Mouse (Mus musculus) hindbrain, embryonic 15.5 days (tissue): ENCODE measurements around the gene Ccnk. TPM values are rescaled to one million over a fixed set of nuclear protein-coding genes. Genes with fewer than 3 reads are reported as not detected.

Experiments
- ATAC-seq: fragments of 200-750 bp; cut with Nextera tagmentation; 2 replicates; pipeline ENCODE4 v1.8.0; 2017; ENCODE audit warnings: low read depth, moderate number of reproducible peaks, moderate TSS enrichment; ENCODE audit not compliant: low FRiP score
- H3K27ac ChIP-seq: fragments of 300-500 bp; sonication (generic); replicated peaks from 2 replicates; pipeline ENCODE4 v1.5.1; 2015; ENCODE audit warnings: mild to moderate bottlenecking, inconsistent platforms
- H3K27me3 ChIP-seq: fragments of 300-500 bp; sonication (generic); 2 replicates; pipeline ENCODE4 v1.6.1; 2015; ENCODE audit warnings: control low read depth, inconsistent platforms
- H3K36me3 ChIP-seq: fragments of 300-500 bp; sonication (generic); 2 replicates; pipeline ENCODE4 v1.6.1; 2015; ENCODE audit warnings: control low read depth, inconsistent platforms
- H3K4me1 ChIP-seq: fragments of 300-500 bp; sonication (generic); replicated peaks from 2 replicates; pipeline ENCODE4 v1.6.1; 2015; ENCODE audit warnings: control low read depth, inconsistent platforms
- H3K4me2 ChIP-seq: fragments of 300-500 bp; sonication (generic); 2 replicates; pipeline ENCODE4 v1.6.1; 2015; ENCODE audit warnings: moderate library complexity, mild to moderate bottlenecking, inconsistent platforms
- H3K4me3 ChIP-seq: fragments of 300-500 bp; sonication (generic); 2 replicates; pipeline ENCODE4 v1.5.1; 2015; ENCODE audit warnings: mild to moderate bottlenecking, inconsistent platforms
- H3K9ac ChIP-seq: fragments of 300-500 bp; sonication (generic); 2 replicates; pipeline ENCODE4 v1.6.1; 2015; ENCODE audit warnings: inconsistent platforms
- H3K9me3 ChIP-seq: fragments of 300-500 bp; sonication (generic); 2 replicates; pipeline ENCODE4 v1.6.1; 2016; ENCODE audit warnings: control low read depth, inconsistent platforms
- WGBS: fragments of 180-500 bp; shearing (Covaris S2); methylation state at CpG from one replicate; pipeline ENCODE4 v1.1.7; 2015; 5-methylcytosine and 5-hydroxymethylcytosine counted together
- polyA plus RNA-seq: library from polyadenylated mRNA; unstranded; fragments of >200 nt; fragmentation: Nextera tagmentation; extraction: Ambion mirVana; gene quantifications from 2 replicates; pipeline ENCODE4 v1.2.1, GENCODE M21; 2015

Ccnk gene
- polyA plus RNA-seq, 1 experiment from 2014 or later, result 2.8 TPM

- Histone ChIP-seq H3K36me3 (no peaks in the 10 kb centered on the region), H3K9me3 (no peaks in the 10 kb centered on the region), H3K27me3 (no peaks in the 10 kb centered on the region), H3K4me2 (no peak overlapping the region), H3K4me3 (no peak overlapping the region), H3K4me1 (peaks cover 4% of the 10 kb centered on the region; the same call in 1 of the 2 replicates), H3K27ac (no peak overlapping the region), H3K9ac (no peak overlapping the region)
- WGBS, result 85% methylated on average over 3 of the region's 3 CpGs
- no peak for ATAC-seq
Observed at GRCm38 (mm10) chr12:108168909-108169308, 10.5 kb upstream of the Ccnk start.

DNA sequence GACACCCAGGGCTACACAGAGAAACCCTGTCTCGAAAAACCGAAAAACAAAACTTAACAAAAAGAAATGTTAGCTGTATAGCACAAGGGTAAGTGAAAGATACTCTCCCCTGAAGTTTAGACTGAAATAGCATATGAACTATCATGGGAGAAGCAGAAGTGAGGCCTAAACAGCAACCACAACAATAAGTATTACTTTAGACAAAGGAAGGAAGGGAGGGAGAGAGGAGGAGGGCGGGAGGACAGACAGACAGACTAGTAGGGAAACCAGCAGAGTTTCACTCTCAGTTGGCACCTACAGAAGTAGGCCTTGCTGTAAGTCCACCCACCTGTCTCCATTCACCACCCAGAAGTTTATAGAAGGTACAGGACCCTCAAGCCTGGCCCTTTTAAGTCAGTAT lies 8.9 kb upstream of the Ccnk start:
- no peaks in the 10 kb centered on the region for H3K36me3 ChIP-seq
- no peak overlapping the region for H3K4me2 ChIP-seq
- no peak overlapping the region for H3K27ac ChIP-seq
- H3K27me3 ChIP-seq, result no peaks in the 10 kb centered on the region
- no peaks in the 10 kb centered on the region for H3K9me3 ChIP-seq
- H3K9ac ChIP-seq, result no peak overlapping the region
- ATAC-seq, result no peak
- WGBS, result 94% methylated on average over 3 of the region's 3 CpGs
- H3K4me3 ChIP-seq, result no peak overlapping the region
- H3K4me1 ChIP-seq, result peaks cover 4% of the 10 kb centered on the region; the same call in 1 of the 2 replicates

- peaks cover 6% of the 10 kb centered on the region for H3K4me1 ChIP-seq
- ATAC-seq, result no peak
- no peaks in the 10 kb centered on the region for H3K36me3 ChIP-seq
- no peak overlapping the region for H3K27ac ChIP-seq
- no peak overlapping the region for H3K9ac ChIP-seq
- no peak overlapping the region for H3K4me3 ChIP-seq
- no peak overlapping the region for H3K4me2 ChIP-seq
- no peaks in the 10 kb centered on the region for H3K9me3 ChIP-seq
- no peaks in the 10 kb centered on the region for H3K27me3 ChIP-seq
Observed at GRCm38 (mm10) chr12:108171336-108171735, 8.0 kb upstream of the Ccnk start.

DNA sequence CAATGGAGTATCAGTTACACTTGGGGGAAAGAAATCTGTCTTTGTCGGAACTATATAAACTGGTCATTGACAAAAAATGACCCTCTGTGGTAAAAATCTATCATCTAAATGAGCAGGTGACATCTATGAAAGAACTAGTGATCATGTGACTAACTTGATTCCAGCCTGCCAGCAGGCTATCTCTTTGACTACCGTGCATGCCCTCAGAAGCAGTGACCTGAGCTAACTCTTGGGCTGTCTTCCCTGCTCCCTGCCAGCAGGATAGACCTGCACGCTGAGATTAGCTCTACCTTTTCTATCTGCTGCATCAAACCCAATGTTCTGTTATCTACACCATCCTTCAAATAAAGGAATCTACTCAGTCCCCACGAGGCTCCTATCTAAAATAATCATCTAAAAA lies 6.7 kb upstream of the Ccnk start:
- WGBS, result 45% methylated on average over 4 of the region's 4 CpGs
- ATAC-seq, result no peak

DNA sequence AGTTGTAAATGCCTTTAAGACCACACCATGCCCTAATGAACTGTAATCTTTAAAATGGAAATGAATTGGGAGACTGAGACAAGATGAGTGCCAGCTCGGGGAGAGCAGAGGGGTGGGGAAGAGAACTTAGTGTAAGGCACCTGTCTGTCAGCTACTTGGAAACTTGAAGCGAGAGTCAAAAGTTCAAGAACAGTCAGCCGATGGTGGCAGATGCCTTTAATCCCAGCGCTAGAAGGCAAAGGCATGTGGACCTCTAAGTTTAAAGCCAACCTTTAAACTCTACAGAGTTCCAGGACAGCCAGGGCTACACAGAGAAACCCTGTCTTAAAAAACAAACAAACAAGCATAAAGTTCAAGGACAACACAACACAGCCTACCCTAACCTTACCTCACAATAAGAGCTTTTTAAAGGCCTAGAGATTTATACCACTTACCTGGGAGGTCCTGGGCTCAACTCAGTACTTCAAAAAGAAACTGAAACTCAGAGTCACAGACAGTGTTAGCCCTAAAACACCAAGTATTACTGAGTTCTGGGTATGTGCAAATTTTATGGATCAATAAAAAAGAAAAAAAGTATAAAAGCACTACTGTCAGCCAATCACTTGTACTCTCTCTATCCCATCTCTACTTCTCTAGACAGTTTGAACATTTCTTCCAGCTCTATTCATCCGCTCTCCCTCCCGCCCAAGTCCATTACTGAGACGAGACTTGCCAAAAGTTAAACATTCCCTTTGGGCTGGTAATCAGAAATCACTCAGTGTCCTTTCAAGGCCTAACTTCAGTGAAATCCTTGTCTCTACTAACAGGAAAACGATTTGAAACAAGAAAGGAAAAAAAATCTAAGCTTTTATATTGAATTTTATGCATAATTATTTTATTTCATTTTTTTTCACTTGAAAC lies 4.5 kb upstream of the Ccnk start:
- Histone ChIP-seq H3K36me3 (no peaks in the 10 kb centered on the region), H3K27ac (no peak overlapping the region), H3K4me1 (peaks cover 20% of the 10 kb centered on the region), H3K4me2 (no peak overlapping the region), H3K9ac (no peak overlapping the region), H3K27me3 (no peaks in the 10 kb centered on the region), H3K9me3 (no peaks in the 10 kb centered on the region), H3K4me3 (no peak overlapping the region)
- WGBS, result 74% methylated on average over 8 of the region's 8 CpGs
- no peak for ATAC-seq

More for the DNA sequence above, 6.7 kb upstream of the Ccnk start:
- Histone ChIP-seq H3K9me3 (no peaks in the 10 kb centered on the region), H3K36me3 (no peaks in the 10 kb centered on the region), H3K27me3 (no peaks in the 10 kb centered on the region), H3K4me1 (peaks cover 19% of the 10 kb centered on the region), H3K9ac (no peak overlapping the region), H3K4me2 (no peak overlapping the region), H3K4me3 (no peak overlapping the region), H3K27ac (no peak overlapping the region)

GRCm38 (mm10) chr12:108176366-108176765 lies 3.0 kb upstream of the Ccnk start:
- Histone ChIP-seq H3K4me3 (no peak overlapping the region), H3K27me3 (no peaks in the 10 kb centered on the region), H3K9ac (no peak overlapping the region), H3K27ac (no peak overlapping the region), H3K4me2 (no peak overlapping the region), H3K4me1 (peaks cover 32% of the 10 kb centered on the region), H3K36me3 (no peaks in the 10 kb centered on the region; the same call in 1 of the 2 replicates), H3K9me3 (no peaks in the 10 kb centered on the region)
- no peak for ATAC-seq
- 77% methylated on average over 3 of the region's 3 CpGs for WGBS

DNA sequence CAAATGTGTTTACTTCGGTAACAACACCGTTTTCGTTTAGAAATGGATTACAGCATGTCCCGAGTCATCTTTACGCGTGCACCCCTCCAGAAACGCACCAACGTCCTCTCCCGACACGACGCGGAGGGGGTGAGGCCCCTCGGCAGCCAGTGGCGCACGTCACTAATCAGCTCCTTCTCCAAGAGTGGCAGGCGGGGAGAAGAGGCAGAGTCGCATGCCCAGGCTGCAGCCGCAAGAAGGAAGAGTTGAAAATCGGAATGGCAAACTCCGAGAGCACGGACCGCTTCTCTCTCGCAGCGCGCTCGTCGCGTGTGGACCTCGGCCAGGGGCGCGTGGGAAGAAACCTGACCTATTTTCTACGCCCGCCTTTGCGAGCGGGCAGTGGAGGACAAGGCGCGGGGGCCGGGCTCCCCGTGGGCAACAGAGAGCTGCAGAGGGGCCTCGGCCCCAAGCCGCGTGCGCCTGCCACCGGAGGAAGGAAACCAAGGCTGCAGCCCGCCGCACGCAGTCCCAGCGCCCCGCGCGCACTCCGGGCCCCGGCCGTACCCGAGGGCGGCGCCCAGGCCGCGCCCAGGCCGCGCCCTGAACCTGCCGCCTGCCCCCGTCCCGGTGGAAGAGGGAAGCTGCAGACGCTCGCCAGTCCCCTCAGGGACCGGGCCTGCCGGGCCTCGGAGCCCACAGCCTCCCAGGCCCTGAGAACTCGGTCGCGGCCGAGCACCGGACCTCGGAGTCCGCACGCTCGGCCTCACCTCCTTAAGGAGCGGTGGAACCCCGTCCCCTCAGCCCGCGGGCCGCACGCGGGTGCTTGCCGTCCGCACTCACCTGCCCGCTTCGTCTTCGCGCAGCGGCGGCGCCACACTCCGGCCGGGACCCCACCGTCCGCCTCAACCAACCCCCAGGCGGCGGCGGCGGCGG lies 791 bp upstream of the Ccnk start:
- Histone ChIP-seq H3K36me3 (peaks cover 8% of the 10 kb centered on the region), H3K4me2 (peak overlapping the region; percentile 84), H3K9ac (peak overlapping the region; percentile 88), H3K4me1 (peaks cover 33% of the 10 kb centered on the region), H3K27ac (peak overlapping the region; percentile 88), H3K9me3 (no peaks in the 10 kb centered on the region), H3K4me3 (peak overlapping the region; percentile 66), H3K27me3 (no peaks in the 10 kb centered on the region)
- under 1% methylated on average over 100 of the region's 103 CpGs for WGBS
- ATAC-seq, result peak; percentile 71

DNA sequence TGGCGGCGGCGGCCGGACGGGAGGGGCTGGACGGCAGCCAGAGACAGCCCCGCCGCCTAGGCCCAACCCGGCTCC lies 296 bp upstream of the Ccnk start, which contains the start of gene Setd3:
TSS of gene Setd3 (minus strand) at position 69 of the 75 bp plus-strand sequence.
- 1% methylated on average over 9 of the region's 9 CpGs for WGBS

GRCm38 (mm10) chr12:108181716-108182115 lies 2.3 kb downstream of the Ccnk start:
- H3K9ac ChIP-seq, result no peak overlapping the region
- no peak overlapping the region for H3K4me2 ChIP-seq
- no peaks in the 10 kb centered on the region for H3K27me3 ChIP-seq
- H3K4me1 ChIP-seq, result peaks cover 26% of the 10 kb centered on the region
- H3K4me3 ChIP-seq, result no peak overlapping the region
- ATAC-seq, result no peak
- WGBS, result 93% methylated on average over 6 of the region's 6 CpGs
- H3K27ac ChIP-seq, result no peak overlapping the region
- peaks cover 24% of the 10 kb centered on the region for H3K36me3 ChIP-seq
- H3K9me3 ChIP-seq, result no peaks in the 10 kb centered on the region

More for the DNA sequence above, 296 bp upstream of the Ccnk start, which contains the start of gene Setd3:
- peak within 1 kb of the TSS; percentile 88 for H3K4me2 ChIP-seq
- peaks cover 33% of the 10 kb centered on the region for H3K4me1 ChIP-seq
- H3K9ac ChIP-seq, result peak within 1 kb of the TSS; percentile 88
- peaks cover 13% of the 10 kb centered on the region for H3K36me3 ChIP-seq
- H3K27ac ChIP-seq, result peak within 1 kb of the TSS; percentile 88
- no peak for ATAC-seq
- H3K4me3 ChIP-seq, result peak within 1 kb of the TSS; percentile 66
- H3K9me3 ChIP-seq, result no peaks in the 10 kb centered on the region
- no peaks in the 10 kb centered on the region for H3K27me3 ChIP-seq

DNA sequence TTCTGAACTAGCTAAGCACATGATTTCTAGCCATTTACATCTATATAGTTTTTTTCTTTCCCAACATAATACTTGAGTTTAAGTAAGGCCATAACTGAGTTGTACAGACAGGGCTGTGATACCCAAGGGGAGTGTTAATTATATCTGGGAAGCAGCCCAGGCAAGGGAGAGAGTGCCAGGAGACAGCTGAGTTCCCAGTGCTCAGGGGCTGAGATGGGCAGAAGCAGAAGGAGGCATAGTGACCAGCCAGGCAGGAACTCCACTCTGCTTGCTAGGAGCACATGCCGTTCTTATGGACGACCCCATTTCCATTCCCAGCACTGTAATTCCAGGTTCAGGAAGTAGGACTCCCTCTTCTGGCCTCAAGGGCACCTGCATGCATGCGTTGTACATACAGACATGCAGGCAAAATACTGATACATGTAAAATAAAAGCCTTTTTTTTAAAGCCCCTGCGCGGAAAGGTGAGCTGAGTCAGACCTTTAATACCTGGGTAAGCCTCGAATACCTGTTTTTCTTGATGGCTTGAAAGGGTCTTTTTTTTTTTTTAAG lies 8.2 kb downstream of the Ccnk start:
- ATAC-seq, result no peak
- Histone ChIP-seq H3K9ac (no peak overlapping the region), H3K4me1 (no peaks in the 10 kb centered on the region), H3K36me3 (peaks cover 66% of the 10 kb centered on the region), H3K27me3 (no peaks in the 10 kb centered on the region), H3K4me2 (no peak overlapping the region), H3K27ac (no peak overlapping the region), H3K4me3 (no peak overlapping the region), H3K9me3 (no peaks in the 10 kb centered on the region)
- 92% methylated on average over 6 of the region's 6 CpGs for WGBS

- Histone ChIP-seq H3K9me3 (no peaks in the 10 kb centered on the region), H3K27ac (no peak overlapping the region), H3K4me1 (no peaks in the 10 kb centered on the region), H3K4me2 (no peak overlapping the region), H3K4me3 (no peak overlapping the region), H3K27me3 (no peaks in the 10 kb centered on the region), H3K36me3 (peaks cover 81% of the 10 kb centered on the region), H3K9ac (no peak overlapping the region)
- ATAC-seq, result no peak
- 89% methylated on average over 5 of the region's 5 CpGs for WGBS
Observed at GRCm38 (mm10) chr12:108193878-108194277, 14.5 kb downstream of the Ccnk start.

GRCm38 (mm10) chr12:108195761-108196160 lies 16.4 kb downstream of the Ccnk start:
- Histone ChIP-seq H3K9me3 (no peaks in the 10 kb centered on the region), H3K4me2 (no peak overlapping the region), H3K36me3 (peaks cover 83% of the 10 kb centered on the region), H3K27ac (no peak overlapping the region), H3K4me1 (no peaks in the 10 kb centered on the region), H3K27me3 (no peaks in the 10 kb centered on the region), H3K9ac (no peak overlapping the region), H3K4me3 (no peak overlapping the region)
- WGBS, result 98% methylated on average over 11 of the region's 11 CpGs
- no peak for ATAC-seq
